Mouse (Mus musculus) heart, postnatal 0 days (tissue): ENCODE measurements at regions not wholly inside any gene's neighbourhood (a gene's known extent, or its start where the extent isn't known, plus 50 kb on each side); places are given as distances from the start of the nearest gene placed in this dataset.

Experiments used
- ATAC-seq: fragments of 200-750 bp; cut with Nextera tagmentation; 2 replicates; pipeline ENCODE4 v1.8.0; 2017; ENCODE audit warnings: low read depth, moderate number of reproducible peaks, moderate library complexity; ENCODE audit not compliant: insufficient read depth
- DNase-seq: peaks from one replicate; pipeline ENCODE4 v3.0.0-alpha.2; 2016; ENCODE audit warnings: low spot score
- H3K27ac ChIP-seq: fragments of 300-500 bp; sonication (generic); 2 replicates; pipeline ENCODE4 v1.5.1; 2014; ENCODE audit warnings: low read depth, mild to moderate bottlenecking
- H3K27me3 ChIP-seq: fragments of 300-500 bp; sonication (generic); 2 replicates; pipeline ENCODE4 v1.6.1; 2014; ENCODE audit warnings: low read length, mixed read lengths; ENCODE audit not compliant: control insufficient read depth, insufficient read depth
- H3K36me3 ChIP-seq: fragments of 300-500 bp; sonication (generic); replicated peaks from 2 replicates; pipeline ENCODE4 v1.6.1; 2014; ENCODE audit warnings: low read length, mixed read lengths; ENCODE audit not compliant: control insufficient read depth, insufficient read depth
- H3K4me1 ChIP-seq: fragments of 300-500 bp; sonication (generic); 2 replicates; pipeline ENCODE4 v1.6.1; 2014; ENCODE audit warnings: antibody characterized with exemption; ENCODE audit not compliant: control insufficient read depth, insufficient read depth
- H3K4me2 ChIP-seq: fragments of 300-500 bp; sonication (generic); 2 replicates; pipeline ENCODE4 v1.6.1; 2014; ENCODE audit warnings: low read depth, mild to moderate bottlenecking, low read length, moderate library complexity
- H3K4me3 ChIP-seq: fragments of 300-500 bp; sonication (generic); 2 replicates; pipeline ENCODE4 v1.5.1; 2014; ENCODE audit warnings: low read depth, low read length
- H3K9ac ChIP-seq: fragments of 300-500 bp; sonication (generic); replicated peaks from 2 replicates; pipeline ENCODE4 v1.6.1; 2014; ENCODE audit warnings: low read depth, low read length, mixed read lengths
- H3K9me3 ChIP-seq: fragments of 300-500 bp; sonication (generic); replicated peaks from 2 replicates; pipeline ENCODE4 v1.6.1; 2016; ENCODE audit warnings: low read length; ENCODE audit not compliant: control insufficient read depth
- CTCF ChIP-seq: IDR thresholded peaks from 2 replicates; pipeline ENCODE4 v1.5.1; 2016; ENCODE audit warnings: antibody characterized with exemption, control low read depth, low read depth
- EP300 ChIP-seq: IDR thresholded peaks from 2 replicates; pipeline ENCODE4 v1.6.1; 2016; ENCODE audit warnings: antibody characterized with exemption, low read depth
- WGBS: fragments of 180-500 bp; shearing (Covaris S2); extraction: QIAGEN DNeasy Blood & Tissue Kit; methylation state at CpG from one replicate; pipeline ENCODE4 v1.1.7; 2014; 5-methylcytosine and 5-hydroxymethylcytosine counted together

DNA sequence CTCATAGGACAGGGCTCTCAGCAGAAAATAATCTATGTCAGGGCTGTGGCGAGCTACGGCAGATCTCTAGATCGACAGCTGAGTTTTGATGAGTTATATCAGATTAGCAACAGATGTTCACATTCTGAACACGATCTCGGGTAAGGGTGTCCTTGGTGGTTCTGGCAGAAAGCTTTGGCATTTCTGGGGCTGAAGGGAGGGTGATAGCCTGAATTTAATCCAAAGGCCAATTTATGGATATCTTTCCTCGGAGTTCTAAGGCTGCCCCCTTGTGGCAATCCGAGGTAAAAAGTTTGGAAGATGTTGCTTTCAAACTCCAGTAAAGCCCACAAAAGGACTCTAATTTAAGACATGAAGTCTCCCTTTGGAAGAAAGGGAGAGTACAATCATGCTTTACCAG lies 101.3 kb upstream of the Luzp2 start:
- ATAC-seq (no peak), DNase-seq (no peak)
- H3K27ac ChIP-seq = no peak overlapping the region
- no peaks in the 10 kb centered on the region for H3K36me3 ChIP-seq
- no peak overlapping the region for H3K4me3 ChIP-seq
- H3K9me3 ChIP-seq = no peaks in the 10 kb centered on the region
- 45% methylated on average over 7 of the region's 7 CpGs for WGBS
- no peaks in the 10 kb centered on the region for H3K27me3 ChIP-seq
- no peaks in the 10 kb centered on the region for H3K4me1 ChIP-seq
- H3K9ac ChIP-seq = no peak overlapping the region
- no peak overlapping the region for H3K4me2 ChIP-seq
- TF ChIP-seq CTCF (peak; percentile 37), EP300 (no peak)

DNA sequence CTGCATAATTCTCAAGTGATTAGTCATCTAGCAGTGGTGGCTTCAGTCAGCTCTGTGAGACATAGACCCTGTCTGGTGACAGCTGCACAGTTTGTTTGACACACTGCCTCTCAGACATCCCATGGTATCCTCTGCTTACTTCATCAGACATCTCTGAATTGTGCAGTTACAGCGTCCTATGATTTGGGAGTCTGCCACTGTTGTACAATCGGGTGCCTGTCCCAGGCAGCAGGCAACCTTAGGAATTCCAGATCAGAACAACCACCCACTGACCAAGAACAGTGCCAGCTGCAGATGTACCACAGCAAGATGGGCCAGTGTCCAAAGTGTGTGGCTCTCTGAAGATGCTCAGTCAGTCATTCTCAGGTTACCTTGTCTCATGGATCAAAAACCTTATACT lies 100.4 kb upstream of the Luzp2 start:
- Histone ChIP-seq H3K4me2 (no peak overlapping the region), H3K36me3 (no peaks in the 10 kb centered on the region), H3K27ac (no peak overlapping the region), H3K4me1 (no peaks in the 10 kb centered on the region), H3K4me3 (no peak overlapping the region), H3K9ac (no peak overlapping the region), H3K27me3 (no peaks in the 10 kb centered on the region), H3K9me3 (no peaks in the 10 kb centered on the region)
- TF ChIP-seq EP300 (no peak), CTCF (no peak)
- 75% methylated on average over 2 of the region's 2 CpGs for WGBS
- ATAC-seq (no peak), DNase-seq (no peak)

DNA sequence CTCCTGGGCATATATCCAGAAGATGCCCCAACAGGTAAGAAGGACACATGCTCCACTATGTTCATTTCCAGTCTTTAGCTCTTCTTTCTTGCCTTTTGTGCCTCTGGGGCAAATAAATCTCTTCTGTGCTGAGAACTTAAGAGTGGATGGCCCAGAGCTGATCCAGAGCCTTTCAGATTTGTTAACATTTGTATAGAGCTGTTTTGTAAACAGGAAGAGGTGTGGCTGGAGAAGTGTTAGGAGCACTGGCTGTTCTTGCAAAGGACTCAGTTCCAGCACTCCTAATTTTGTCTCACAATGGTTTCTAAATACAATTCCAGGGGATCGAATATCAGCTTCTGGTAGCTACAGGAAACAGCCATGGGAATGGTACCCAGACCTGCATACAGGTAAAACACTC lies 68.0 kb upstream of the Luzp2 start:
- no peak overlapping the region for H3K9ac ChIP-seq
- H3K27me3 ChIP-seq = no peaks in the 10 kb centered on the region
- 81% methylated on average over 1 of the region's 1 CpGs for WGBS
- H3K4me1 ChIP-seq = no peaks in the 10 kb centered on the region
- TF ChIP-seq EP300 (no peak), CTCF (no peak)
- no peak overlapping the region for H3K27ac ChIP-seq
- no peaks in the 10 kb centered on the region for H3K36me3 ChIP-seq
- no peaks in the 10 kb centered on the region for H3K9me3 ChIP-seq
- no peak overlapping the region for H3K4me2 ChIP-seq
- DNase-seq (no peak), ATAC-seq (no peak)
- H3K4me3 ChIP-seq = no peak overlapping the region

DNA sequence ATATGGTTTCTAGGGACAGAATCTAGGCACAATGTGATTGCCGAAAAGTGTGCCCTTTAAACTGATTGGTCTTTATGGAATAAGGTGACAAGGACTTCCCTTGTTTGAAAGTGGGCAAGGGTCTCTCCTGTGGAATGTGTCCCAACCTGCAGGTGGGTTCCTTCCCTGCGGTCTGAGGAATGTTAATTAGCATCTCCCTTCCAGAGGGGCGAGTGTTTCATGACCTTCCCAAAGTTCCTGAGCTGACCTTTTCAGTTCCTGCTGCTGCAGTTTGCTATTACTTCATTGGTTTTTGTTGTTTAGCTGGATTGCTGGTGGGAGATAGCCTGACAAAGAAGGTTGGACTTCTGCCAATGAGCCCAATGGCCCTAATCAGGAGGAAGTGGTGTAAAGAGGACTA lies 66.6 kb upstream of the Luzp2 start:
- Histone ChIP-seq H3K4me1 (no peaks in the 10 kb centered on the region), H3K9ac (no peak overlapping the region), H3K9me3 (no peaks in the 10 kb centered on the region), H3K27me3 (no peaks in the 10 kb centered on the region), H3K36me3 (no peaks in the 10 kb centered on the region), H3K4me2 (no peak overlapping the region), H3K27ac (no peak overlapping the region), H3K4me3 (no peak overlapping the region)
- DNase-seq (no peak), ATAC-seq (no peak)
- WGBS = 36% methylated on average over 3 of the region's 3 CpGs
- no peak for TF ChIP-seq EP300
- TF ChIP-seq CTCF = no peak

DNA sequence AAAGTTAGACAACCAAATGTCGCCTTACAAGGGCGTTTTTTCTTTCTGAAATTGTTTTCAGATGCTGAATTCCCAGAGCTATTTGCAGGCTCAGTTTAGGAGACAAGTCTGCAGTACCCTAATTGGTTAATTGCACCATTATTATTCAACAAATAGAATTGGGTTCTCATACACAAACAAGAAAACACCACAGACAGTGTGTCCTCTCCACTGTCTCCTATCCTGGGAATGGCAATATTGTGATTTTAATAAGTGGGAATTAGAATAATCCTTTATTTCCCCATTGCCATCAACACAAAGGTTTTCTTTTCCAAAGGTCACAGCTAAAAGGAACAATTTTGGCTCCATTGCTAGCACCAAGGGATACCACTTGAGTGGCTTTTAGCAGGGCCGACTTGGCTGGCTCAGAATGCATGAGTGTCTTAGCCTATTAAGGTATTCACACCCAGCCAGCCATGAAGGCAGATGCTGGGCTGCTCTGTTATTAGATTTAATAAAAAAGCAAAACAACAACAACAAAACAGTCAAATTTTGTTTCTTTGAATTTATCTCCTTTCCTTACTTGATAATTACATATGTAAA lies 53.3 kb upstream of the Luzp2 start:
- no peak overlapping the region for H3K4me2 ChIP-seq
- ATAC-seq = no peak
- no peaks in the 10 kb centered on the region for H3K9me3 ChIP-seq
- H3K27me3 ChIP-seq = no peaks in the 10 kb centered on the region
- no peaks in the 10 kb centered on the region for H3K36me3 ChIP-seq
- H3K9ac ChIP-seq = no peak overlapping the region
- no peak overlapping the region for H3K27ac ChIP-seq
- no peak for DNase-seq
- no peaks in the 10 kb centered on the region for H3K4me1 ChIP-seq
- whole genome bisulfite sequencing = 76% methylated on average over 3 of the region's 3 CpGs
- TF ChIP-seq CTCF (no peak), EP300 (no peak)
- H3K4me3 ChIP-seq = no peak overlapping the region

DNA sequence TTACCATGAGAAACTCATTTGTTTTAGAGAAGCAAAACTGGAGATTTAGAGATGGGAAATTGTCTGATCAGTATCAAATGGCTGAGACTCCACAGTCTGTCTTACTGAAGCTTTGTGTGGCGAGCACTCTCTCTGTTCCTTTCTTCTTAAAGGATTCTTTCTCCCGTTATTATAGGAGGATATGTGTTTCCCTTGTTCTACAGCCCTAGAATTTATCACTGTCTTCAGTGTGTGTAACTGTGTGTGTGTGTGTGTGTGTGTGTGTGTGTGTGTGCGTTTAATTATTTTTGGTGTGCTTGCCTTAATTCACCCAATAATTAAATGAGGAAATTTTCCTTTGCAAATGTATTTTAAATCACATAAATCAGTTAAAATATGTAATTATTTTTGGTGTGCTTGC lies 52.7 kb upstream of the Luzp2 start:
- H3K9me3 ChIP-seq = no peaks in the 10 kb centered on the region
- no peak overlapping the region for H3K4me3 ChIP-seq
- no peak overlapping the region for H3K9ac ChIP-seq
- no peaks in the 10 kb centered on the region for H3K36me3 ChIP-seq
- no peak overlapping the region for H3K27ac ChIP-seq
- 74% methylated on average over 3 of the region's 3 CpGs for WGBS
- no peak for TF ChIP-seq CTCF
- TF ChIP-seq EP300 = no peak
- DNase-seq (no peak), ATAC-seq (no peak)
- no peaks in the 10 kb centered on the region for H3K27me3 ChIP-seq
- no peaks in the 10 kb centered on the region for H3K4me1 ChIP-seq
- no peak overlapping the region for H3K4me2 ChIP-seq
